Mouse (Mus musculus) ES-Bruce4 (cell line): ENCODE measurements around the gene Plcb4. TPM values are rescaled to one million over a fixed set of nuclear protein-coding genes. Genes with fewer than 3 reads are reported as not detected.

Experiments
- H3K27ac ChIP-seq: 2 replicates; pipeline ENCODE4 v1.5.1; 2012; ENCODE audit warnings: low read length, inconsistent platforms; ENCODE audit not compliant: insufficient read depth
- H3K27me3 ChIP-seq: 2 replicates; pipeline ENCODE4 v1.6.1; 2012; ENCODE audit warnings: mild to moderate bottlenecking, low read length, inconsistent platforms; ENCODE audit not compliant: control insufficient read depth, poor library complexity, insufficient read depth, severe bottlenecking
- H3K36me3 ChIP-seq: 2 replicates; pipeline ENCODE4 v1.6.1; 2012; ENCODE audit warnings: inconsistent platforms, mild to moderate bottlenecking, low read length, moderate library complexity; ENCODE audit not compliant: control insufficient read depth, poor library complexity, insufficient read depth, severe bottlenecking
- H3K4me1 ChIP-seq: one replicate; pipeline ENCODE4 v1.8.1; 2011; ENCODE audit warnings: low read length; ENCODE audit not compliant: control insufficient read depth, insufficient read depth
- H3K4me3 ChIP-seq: 2 replicates; pipeline ENCODE4 v1.5.1; 2011; ENCODE audit warnings: low read depth, mild to moderate bottlenecking, low read length
- H3K9ac ChIP-seq: 2 replicates; pipeline ENCODE4 v1.6.1; 2012; ENCODE audit warnings: low read depth, mild to moderate bottlenecking, inconsistent platforms; ENCODE audit not compliant: poor library complexity, severe bottlenecking
- H3K9me3 ChIP-seq: replicated peaks from 2 replicates; pipeline ENCODE4 v1.6.1; 2012; ENCODE audit warnings: mild to moderate bottlenecking, low read length, inconsistent platforms; ENCODE audit not compliant: control insufficient read depth, poor library complexity, insufficient read depth, severe bottlenecking
- CTCF ChIP-seq: IDR thresholded peaks from one replicate; pipeline ENCODE4 v1.8.1; 2011; ENCODE audit warnings: low read depth, low read length
- EP300 ChIP-seq: IDR thresholded peaks from 2 replicates; pipeline ENCODE4 v1.6.1; 2011; ENCODE audit warnings: low read depth, low read length; ENCODE audit not compliant: insufficient read depth
- POLR2A ChIP-seq: IDR thresholded peaks from one replicate; pipeline ENCODE4 v1.8.1; 2011; ENCODE audit warnings: low read length; ENCODE audit not compliant: insufficient read depth
- polyA plus RNA-seq: library from polyadenylated mRNA; stranded (reverse); fragments of >200 nt; gene quantifications from 2 replicates; pipeline ENCODE4 v1.2.4, GENCODE M21; 2011; ENCODE audit warnings: low read depth; ENCODE audit not compliant: missing spikeins, insufficient read depth, insufficient read length

Plcb4 gene
- polyA plus RNA-seq, 1 experiment: 19.3 TPM

GRCm38 (mm10) chr2:136050793-136051615 lies 392.2 kb downstream of the Plcb4 start:
- Histone ChIP-seq H3K27ac (no peak overlapping the region), H3K9ac (no peak overlapping the region)

DNA sequence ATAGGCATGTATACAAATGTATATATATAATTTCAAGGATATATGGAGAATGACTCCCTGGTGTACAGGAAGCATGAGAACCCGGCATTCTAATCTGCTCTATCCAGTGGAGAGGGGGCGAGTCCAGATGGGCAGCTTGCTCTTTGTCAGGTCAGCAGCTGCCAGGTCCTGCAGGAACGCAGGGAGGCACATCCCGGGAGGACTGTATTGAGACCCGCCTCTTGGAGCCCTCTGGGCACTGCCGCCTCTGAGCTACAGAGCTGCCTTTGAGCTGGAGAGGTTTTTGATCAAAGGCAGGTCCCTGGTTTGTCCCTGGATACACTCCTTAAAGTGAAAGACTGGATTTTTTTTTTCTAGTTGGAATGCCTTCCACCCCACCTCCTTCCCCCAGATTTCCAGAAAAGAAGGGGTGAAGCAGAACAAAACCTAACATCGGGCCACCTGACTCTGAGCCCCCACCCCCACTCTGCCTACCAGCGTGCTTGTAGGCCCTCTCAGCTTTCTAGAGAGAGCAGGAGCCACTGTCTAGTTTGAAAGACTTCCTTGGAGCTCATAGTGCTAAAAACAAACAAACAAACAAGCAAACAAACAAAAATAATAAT lies 393.0 kb downstream of the Plcb4 start, which contains the start of gene Lamp5:
Gene Lamp5 (plus strand): TSS at position 552 of the 602 bp plus-strand sequence.
- Histone ChIP-seq H3K27me3 (no peaks in the 10 kb centered on the region; the same call in 1 of the 2 replicates), H3K9ac (no peak within 1 kb of the TSS), H3K27ac (no peak within 1 kb of the TSS), H3K4me1 (no peaks in the 10 kb centered on the region), H3K36me3 (no peaks in the 10 kb centered on the region), H3K9me3 (no peaks in the 10 kb centered on the region), H3K4me3 (peak within 1 kb of the TSS; percentile 26)
- no peak for TF ChIP-seq CTCF
- no peak for TF ChIP-seq EP300
- no peak for TF ChIP-seq POLR2A

More at GRCm38 (mm10) chr2:136050793-136051615, 392.2 kb downstream of the Plcb4 start:
- TF ChIP-seq EP300: no peak
- TF ChIP-seq POLR2A: no peak
- no peak for TF ChIP-seq CTCF
- Histone ChIP-seq H3K27me3 (no peaks in the 10 kb centered on the region; the same call in 1 of the 2 replicates), H3K4me1 (no peaks in the 10 kb centered on the region), H3K36me3 (no peaks in the 10 kb centered on the region), H3K9me3 (no peaks in the 10 kb centered on the region), H3K4me3 (peak overlapping the region; percentile 26)

DNA sequence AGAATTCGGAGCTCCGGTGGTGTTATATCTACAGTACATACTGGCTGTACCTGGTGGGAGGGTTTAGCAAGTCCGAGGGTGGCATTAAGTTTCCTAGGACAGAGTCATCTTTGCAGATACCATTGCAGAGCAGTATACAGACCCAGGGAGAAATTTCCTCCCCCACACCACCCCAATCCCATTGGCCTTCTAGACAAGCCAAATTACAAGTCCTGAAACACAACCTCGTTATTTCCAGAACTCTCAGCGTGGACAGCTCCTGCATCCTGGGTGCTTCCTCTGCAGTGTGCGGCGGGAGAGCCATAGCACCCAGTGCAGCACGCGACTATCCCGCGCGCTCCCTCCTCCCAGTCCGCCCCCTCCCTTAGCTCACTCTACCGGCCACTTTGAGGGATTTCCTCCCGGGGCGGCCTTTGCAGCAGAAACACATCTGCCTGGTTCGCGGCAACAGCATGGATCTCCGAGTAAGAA lies 399.1 kb downstream of the Plcb4 start:
- no peak for TF ChIP-seq CTCF
- no peak for TF ChIP-seq EP300
- no peak for TF ChIP-seq POLR2A
- H3K27ac ChIP-seq: no peak overlapping the region
- 0 out of 2 replicates have a peak overlapping the region, but pooled peaks have one; percentile 29 for H3K4me3 ChIP-seq
- peaks cover 2% of the 10 kb centered on the region for H3K27me3 ChIP-seq
- H3K36me3 ChIP-seq: no peaks in the 10 kb centered on the region
- no peaks in the 10 kb centered on the region for H3K9me3 ChIP-seq
- H3K4me1 ChIP-seq: no peaks in the 10 kb centered on the region
- no peak overlapping the region for H3K9ac ChIP-seq

DNA sequence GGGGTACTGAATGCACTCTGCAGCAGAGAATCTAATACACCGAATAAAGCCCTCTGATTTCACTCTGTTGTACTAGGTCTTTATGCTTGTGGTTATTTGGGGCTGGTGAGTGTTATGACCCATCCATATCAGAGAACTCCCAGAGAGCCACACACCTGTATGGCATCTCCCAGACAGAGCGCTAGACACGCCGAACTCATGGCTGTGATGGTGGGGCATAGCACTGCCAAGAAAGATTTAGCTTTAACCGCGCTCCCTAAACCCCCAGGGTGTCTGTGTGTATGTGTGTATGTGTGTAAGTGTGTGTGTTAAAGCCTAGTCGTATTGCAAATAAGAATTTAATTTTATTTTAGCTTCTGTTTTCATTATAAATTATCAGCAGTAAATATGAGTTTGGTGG lies 399.6 kb downstream of the Plcb4 start:
- H3K9ac ChIP-seq: no peak overlapping the region
- H3K4me3 ChIP-seq: no peak overlapping the region

GRCm38 (mm10) chr2:136059029-136059669 lies 400.3 kb downstream of the Plcb4 start:
- Histone ChIP-seq H3K4me3 (peak overlapping the region; percentile 58), H3K36me3 (no peaks in the 10 kb centered on the region), H3K9ac (no peak overlapping the region), H3K9me3 (no peaks in the 10 kb centered on the region), H3K27ac (no peak overlapping the region), H3K4me1 (no peaks in the 10 kb centered on the region), H3K27me3 (peaks cover 2% of the 10 kb centered on the region)
- no peak for TF ChIP-seq EP300
- TF ChIP-seq POLR2A: no peak
- TF ChIP-seq CTCF: no peak

More for the DNA sequence above, 399.6 kb downstream of the Plcb4 start:
- Histone ChIP-seq H3K9me3 (no peaks in the 10 kb centered on the region), H3K36me3 (no peaks in the 10 kb centered on the region), H3K27me3 (peaks cover 2% of the 10 kb centered on the region), H3K27ac (no peak overlapping the region), H3K4me1 (no peaks in the 10 kb centered on the region)
- no peak for TF ChIP-seq POLR2A
- TF ChIP-seq CTCF: no peak
- TF ChIP-seq EP300: no peak
